Mouse (Mus musculus): ENCODE results near the gene Hoxc8. TPM values are rescaled to one million over a fixed set of nuclear protein-coding genes. Genes with fewer than 3 reads are reported as not detected.

Hoxc8 gene
- total RNA-seq, 4 experiments from 2014 or later: 30.1 to 35.8 (median 32.2) TPM

- DNase-seq: no peak
These were observed 25.2 kb upstream of the Hoxc8 start for GRCm38 (mm10) chr15:102965003-102965891.

GRCm38 (mm10) chr15:102965892-102966775 is 24.3 kb upstream of the Hoxc8 start:
- peak; percentile 73 for DNase-seq

GRCm38 (mm10) chr15:102966776-102967311 is 23.6 kb upstream of the Hoxc8 start, which contains the start of gene Hoxc10:
Gene Hoxc10, plus strand, starts transcription at chr15:102966796.
- no peak for DNase-seq

GRCm38 (mm10) chr15:102967312-102967510 is 23.2 kb upstream of the Hoxc8 start, which contains the start of gene Hoxc5:
Gene Hoxc5, plus strand, starts transcription at chr15:102967443.
- DNase-seq: no peak

GRCm38 (mm10) chr15:102967511-102968397 is 22.7 kb upstream of the Hoxc8 start:
- DNase-seq: no peak

GRCm38 (mm10) chr15:102969296-102969695 is 21.1 kb upstream of the Hoxc8 start:
- DNase-seq: no peak

GRCm38 (mm10) chr15:102970740-102971139 is 19.7 kb upstream of the Hoxc8 start:
- DNase-seq: no peak

- DNase-seq: no peak
These were observed 18.2 kb upstream of the Hoxc8 start for GRCm38 (mm10) chr15:102972254-102972653.

GRCm38 (mm10) chr15:102972753-102973152 is 17.7 kb upstream of the Hoxc8 start:
- no peak for DNase-seq

GRCm38 (mm10) chr15:102975034-102975433 is 15.4 kb upstream of the Hoxc8 start:
- DNase-seq: no peak

- no peak for DNase-seq
These were observed 14.7 kb upstream of the Hoxc8 start for GRCm38 (mm10) chr15:102975688-102976111.

GRCm38 (mm10) chr15:102976171-102976570 is 14.2 kb upstream of the Hoxc8 start, which contains the start of gene Hoxc9:
Gene Hoxc9, plus strand, starts transcription at chr15:102976439.
- DNase-seq: no peak

- no peak for DNase-seq
These were observed 13.6 kb upstream of the Hoxc8 start for GRCm38 (mm10) chr15:102976631-102977422.

- no peak for DNase-seq
These were observed 12.9 kb upstream of the Hoxc8 start for GRCm38 (mm10) chr15:102977423-102977974.

- no peak for DNase-seq
These were observed 11.5 kb upstream of the Hoxc8 start for GRCm38 (mm10) chr15:102978615-102979515.

- DNase-seq: no peak
These were observed 10.5 kb upstream of the Hoxc8 start for GRCm38 (mm10) chr15:102979936-102980335.

- no peak for DNase-seq
These were observed 10.1 kb upstream of the Hoxc8 start for GRCm38 (mm10) chr15:102980352-102980751.

GRCm38 (mm10) chr15:102980912-102981311 is 9.5 kb upstream of the Hoxc8 start:
- no peak for DNase-seq

- DNase-seq: no peak
These were observed 8.8 kb upstream of the Hoxc8 start for GRCm38 (mm10) chr15:102981379-102982288.

Measured in adrenal gland, adult 8-10 months (tissue).